Mouse (Mus musculus): Measurements from ENCODE around the gene Jmjd6. TPM values are rescaled to one million over a fixed set of nuclear protein-coding genes. Genes with fewer than 3 reads are reported as not detected.
"Not testable (repeated sequence)": the region's sequence is repeated elsewhere in the genome, so short reads cannot be mapped to it uniquely, and the experiment has no call there.

Gene Jmjd6
- polyA plus RNA-seq, 1 experiment from 2014 or later, result 82.8 TPM

GRCm38 (mm10) chr11:116853512-116853928, 10.3 kb upstream of the Jmjd6 start:
- DNase-seq (ENCODE audit: low spot score) (peak; percentile 99), ATAC-seq (replicated peaks; ENCODE audit: low FRiP score, low TSS enrichment, low read depth) (peak; percentile 83)
- peaks cover 41% of the 10 kb centered on the region for H3K36me3 ChIP-seq (ENCODE audit: control insufficient read depth, insufficient read depth, low read length)
- peaks cover 22% of the 10 kb centered on the region for H3K4me1 ChIP-seq (replicated peaks; ENCODE audit: control insufficient read depth, insufficient read depth, low read length)
- under 1% methylated on average over 36 of the region's 36 CpGs for WGBS
- no peaks in the 10 kb centered on the region for H3K27me3 ChIP-seq (replicated peaks; ENCODE audit: control insufficient read depth, insufficient read depth, low read length)
- H3K4me2 ChIP-seq (ENCODE audit: low read length), result peak overlapping the region; percentile 92
- H3K9me3 ChIP-seq (ENCODE audit: control insufficient read depth, low read length), result no peaks in the 10 kb centered on the region
- peak overlapping the region; percentile 100 for H3K4me3 ChIP-seq (ENCODE audit: low read depth, low read length)
- H3K27ac ChIP-seq (ENCODE audit: low read depth), result peak overlapping the region; percentile 100
- peak overlapping the region; percentile 99 for H3K9ac ChIP-seq (ENCODE audit: low read length)

GRCm38 (mm10) chr11:116852891-116853511, 9.8 kb upstream of the Jmjd6 start, which contains the start of gene Srsf2:
Gene Srsf2, minus strand, starts transcription at chr11:116853094.
- under 1% methylated on average over 74 of the region's 74 CpGs for WGBS
- ATAC-seq (replicated peaks; ENCODE audit: low FRiP score, low TSS enrichment, low read depth) (peak; percentile 90), DNase-seq (ENCODE audit: low spot score) (peak; percentile 99)

GRCm38 (mm10) chr11:116852291-116852890, 9.1 kb upstream of the Jmjd6 start, which contains the start of gene Mfsd11:
Gene Mfsd11, plus strand, starts transcription at chr11:116852440.
- peak within 1 kb of the TSS; percentile 100 for H3K27ac ChIP-seq (ENCODE audit: low read depth)
- H3K4me1 ChIP-seq (replicated peaks; ENCODE audit: control insufficient read depth, insufficient read depth, low read length), result peaks cover 22% of the 10 kb centered on the region
- DNase-seq (ENCODE audit: low spot score), result peak; percentile 81
- no peaks in the 10 kb centered on the region for H3K9me3 ChIP-seq (ENCODE audit: control insufficient read depth, low read length)
- H3K4me2 ChIP-seq (ENCODE audit: low read length), result peak within 1 kb of the TSS; percentile 92
- under 1% methylated on average over 87 of the region's 91 CpGs for WGBS
- peaks cover 51% of the 10 kb centered on the region for H3K36me3 ChIP-seq (ENCODE audit: control insufficient read depth, insufficient read depth, low read length)
- peak within 1 kb of the TSS; percentile 100 for H3K4me3 ChIP-seq (ENCODE audit: low read depth, low read length)
- peak; percentile 58 for ATAC-seq (replicated peaks; ENCODE audit: low FRiP score, low TSS enrichment, low read depth)
- H3K9ac ChIP-seq (ENCODE audit: low read length), result peak within 1 kb of the TSS; percentile 99
- no peaks in the 10 kb centered on the region for H3K27me3 ChIP-seq (replicated peaks; ENCODE audit: control insufficient read depth, insufficient read depth, low read length)

More at GRCm38 (mm10) chr11:116852891-116853511, 9.8 kb upstream of the Jmjd6 start, which contains the start of gene Srsf2:
- H3K27ac ChIP-seq (ENCODE audit: low read depth), result peak within 1 kb of the TSS; percentile 100
- H3K4me3 ChIP-seq (ENCODE audit: low read depth, low read length), result peak within 1 kb of the TSS; percentile 100
- peak within 1 kb of the TSS; percentile 92 for H3K4me2 ChIP-seq (ENCODE audit: low read length)
- no peaks in the 10 kb centered on the region for H3K9me3 ChIP-seq (ENCODE audit: control insufficient read depth, low read length)
- H3K4me1 ChIP-seq (replicated peaks; ENCODE audit: control insufficient read depth, insufficient read depth, low read length), result peaks cover 22% of the 10 kb centered on the region
- peak within 1 kb of the TSS; percentile 99 for H3K9ac ChIP-seq (ENCODE audit: low read length)
- H3K36me3 ChIP-seq (ENCODE audit: control insufficient read depth, insufficient read depth, low read length), result peaks cover 45% of the 10 kb centered on the region
- no peaks in the 10 kb centered on the region for H3K27me3 ChIP-seq (replicated peaks; ENCODE audit: control insufficient read depth, insufficient read depth, low read length)

- under 1% methylated on average over 29 of the region's 29 CpGs for WGBS
- H3K27me3 ChIP-seq (replicated peaks; ENCODE audit: control insufficient read depth, insufficient read depth, low read length), result no peaks in the 10 kb centered on the region
- H3K9me3 ChIP-seq (ENCODE audit: control insufficient read depth, low read length), result no peaks in the 10 kb centered on the region
- DNase-seq (ENCODE audit: low spot score) (peak; percentile 81), ATAC-seq (replicated peaks; ENCODE audit: low FRiP score, low TSS enrichment, low read depth) (no peak)
- H3K9ac ChIP-seq (ENCODE audit: low read length), result peak overlapping the region; percentile 99
- H3K4me2 ChIP-seq (ENCODE audit: low read length), result peak overlapping the region; percentile 92
- H3K4me1 ChIP-seq (replicated peaks; ENCODE audit: control insufficient read depth, insufficient read depth, low read length), result peaks cover 22% of the 10 kb centered on the region
- peaks cover 54% of the 10 kb centered on the region for H3K36me3 ChIP-seq (ENCODE audit: control insufficient read depth, insufficient read depth, low read length)
- peak overlapping the region; percentile 100 for H3K4me3 ChIP-seq (ENCODE audit: low read depth, low read length)
- H3K27ac ChIP-seq (ENCODE audit: low read depth), result peak overlapping the region; percentile 100
These were observed 8.5 kb upstream of the Jmjd6 start for GRCm38 (mm10) chr11:116851576-116852290.

GRCm38 (mm10) chr11:116850833-116851477, 7.7 kb upstream of the Jmjd6 start:
- Histone ChIP-seq H3K4me2 (ENCODE audit: low read length) (peak overlapping the region; percentile 92), H3K9me3 (ENCODE audit: control insufficient read depth, low read length) (no peaks in the 10 kb centered on the region), H3K4me3 (ENCODE audit: low read depth, low read length) (peak overlapping the region; percentile 100), H3K4me1 (replicated peaks; ENCODE audit: control insufficient read depth, insufficient read depth, low read length) (peaks cover 22% of the 10 kb centered on the region), H3K27me3 (replicated peaks; ENCODE audit: control insufficient read depth, insufficient read depth, low read length) (no peaks in the 10 kb centered on the region), H3K36me3 (ENCODE audit: control insufficient read depth, insufficient read depth, low read length) (peaks cover 50% of the 10 kb centered on the region), H3K9ac (ENCODE audit: low read length) (peak overlapping the region; percentile 99), H3K27ac (ENCODE audit: low read depth) (no peak overlapping the region)
- WGBS, result 32% methylated on average over 6 of the region's 6 CpGs
- ATAC-seq (replicated peaks; ENCODE audit: low FRiP score, low TSS enrichment, low read depth) (no peak), DNase-seq (ENCODE audit: low spot score) (no peak)

GRCm38 (mm10) chr11:116850085-116850484, 6.8 kb upstream of the Jmjd6 start:
- no peak for ATAC-seq (replicated peaks; ENCODE audit: low FRiP score, low TSS enrichment, low read depth)
- no peak overlapping the region for H3K9ac ChIP-seq (ENCODE audit: low read length)
- H3K27ac ChIP-seq (ENCODE audit: low read depth), result no peak overlapping the region
- peaks cover 48% of the 10 kb centered on the region for H3K36me3 ChIP-seq (ENCODE audit: control insufficient read depth, insufficient read depth, low read length)
- H3K27me3 ChIP-seq (replicated peaks; ENCODE audit: control insufficient read depth, insufficient read depth, low read length), result no peaks in the 10 kb centered on the region
- peak overlapping the region; percentile 100 for H3K4me3 ChIP-seq (ENCODE audit: low read depth, low read length)
- no peaks in the 10 kb centered on the region for H3K9me3 ChIP-seq (ENCODE audit: control insufficient read depth, low read length)
- peaks cover 21% of the 10 kb centered on the region for H3K4me1 ChIP-seq (replicated peaks; ENCODE audit: control insufficient read depth, insufficient read depth, low read length)
- H3K4me2 ChIP-seq (ENCODE audit: low read length), result peak overlapping the region; percentile 92
- no peak for DNase-seq (ENCODE audit: low spot score)
- 41% methylated on average over 4 of the region's 4 CpGs for WGBS

GRCm38 (mm10) chr11:116849587-116849986, 6.3 kb upstream of the Jmjd6 start:
- H3K4me2 ChIP-seq (ENCODE audit: low read length), result no peak overlapping the region
- DNase-seq (ENCODE audit: low spot score) (no peak), ATAC-seq (replicated peaks; ENCODE audit: low FRiP score, low TSS enrichment, low read depth) (no peak)
- no peaks in the 10 kb centered on the region for H3K9me3 ChIP-seq (ENCODE audit: control insufficient read depth, low read length)
- peaks cover 16% of the 10 kb centered on the region for H3K4me1 ChIP-seq (replicated peaks; ENCODE audit: control insufficient read depth, insufficient read depth, low read length)
- 0 out of 2 replicates have a peak overlapping the region, but pooled peaks have one; percentile 6 for H3K4me3 ChIP-seq (ENCODE audit: low read depth, low read length)
- H3K27ac ChIP-seq (ENCODE audit: low read depth), result no peak overlapping the region
- H3K27me3 ChIP-seq (replicated peaks; ENCODE audit: control insufficient read depth, insufficient read depth, low read length), result no peaks in the 10 kb centered on the region
- no peak overlapping the region for H3K9ac ChIP-seq (ENCODE audit: low read length)
- H3K36me3 ChIP-seq (ENCODE audit: control insufficient read depth, insufficient read depth, low read length), result peaks cover 48% of the 10 kb centered on the region

GRCm38 (mm10) chr11:116848877-116849178, 5.6 kb upstream of the Jmjd6 start:
- not testable (repeated sequence) for H3K9ac ChIP-seq (ENCODE audit: low read length); H3K27me3 ChIP-seq (replicated peaks; ENCODE audit: control insufficient read depth, insufficient read depth, low read length); H3K9me3 ChIP-seq (ENCODE audit: control insufficient read depth, low read length); H3K4me2 ChIP-seq (ENCODE audit: low read length); DNase-seq (ENCODE audit: low spot score); H3K4me3 ChIP-seq (ENCODE audit: low read depth, low read length); ATAC-seq (replicated peaks; ENCODE audit: low FRiP score, low TSS enrichment, low read depth); H3K27ac ChIP-seq (ENCODE audit: low read depth)
- Histone ChIP-seq H3K36me3 (ENCODE audit: control insufficient read depth, insufficient read depth, low read length) (peaks cover 48% of the 10 kb centered on the region), H3K4me1 (replicated peaks; ENCODE audit: control insufficient read depth, insufficient read depth, low read length) (peaks cover 10% of the 10 kb centered on the region)
- 81% methylated on average over 2 of the region's 2 CpGs for WGBS

All from intestine, embryonic 14.5 days (tissue).